Mouse (Mus musculus) lung, postnatal 0 days (tissue): ENCODE results near the gene Plet1.

ENCODE experiments used
- CTCF ChIP-seq: IDR thresholded peaks from 2 replicates; pipeline ENCODE4 v1.5.1; 2016; ENCODE audit warnings: antibody characterized with exemption, mild to moderate bottlenecking
- EP300 ChIP-seq: IDR thresholded peaks from 2 replicates; pipeline ENCODE4 v1.6.1; 2016; ENCODE audit warnings: antibody characterized with exemption, mild to moderate bottlenecking, control low read depth

DNA sequence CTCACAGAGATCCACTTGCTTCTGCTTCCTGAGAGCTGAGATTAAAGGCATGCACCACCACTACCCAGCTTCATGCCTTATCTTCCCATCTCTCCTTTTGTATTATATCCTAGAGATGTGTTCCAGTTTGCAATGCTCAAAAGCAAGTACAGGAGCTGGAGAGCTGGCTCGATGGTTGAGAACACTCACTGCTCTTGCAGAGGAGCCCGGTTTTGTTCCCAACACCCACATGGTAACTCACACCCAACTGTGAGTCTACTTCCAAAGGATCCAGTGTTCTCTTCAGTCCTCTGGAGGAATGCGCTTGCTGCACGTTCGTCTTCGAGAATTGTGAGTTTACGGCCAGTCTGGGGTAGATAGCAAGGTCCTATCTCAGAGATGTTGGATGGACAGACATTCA lies 19.0 kb upstream of the Plet1 start:
- TF ChIP-seq CTCF, result no peak
- TF ChIP-seq EP300, result no peak
